Mouse (Mus musculus): ENCODE results near the gene Ntng1.

Gene Ntng1

GRCm38 (mm10) chr3:110055433-110055832 is 88.4 kb downstream of the Ntng1 start:
- no peak for DNase-seq (ENCODE audit: low read depth, low spot score)

- no peak for DNase-seq (ENCODE audit: low read depth, low spot score)
Measured at GRCm38 (mm10) chr3:110054125-110054524, 89.7 kb downstream of the Ntng1 start.

- no peak for DNase-seq (ENCODE audit: low read depth, low spot score)
Measured at GRCm38 (mm10) chr3:110048152-110048551, 95.7 kb downstream of the Ntng1 start.

GRCm38 (mm10) chr3:110046750-110047149 is 97.1 kb downstream of the Ntng1 start:
- no peak for DNase-seq (ENCODE audit: low read depth, low spot score)

GRCm38 (mm10) chr3:110044209-110044608 is 99.6 kb downstream of the Ntng1 start:
- no peak for DNase-seq (ENCODE audit: low read depth, low spot score)

- no peak for DNase-seq (ENCODE audit: low read depth, low spot score)
Measured at GRCm38 (mm10) chr3:110043641-110044187, 100.1 kb downstream of the Ntng1 start.

GRCm38 (mm10) chr3:110022783-110023599 is 120.8 kb downstream of the Ntng1 start:
- DNase-seq (ENCODE audit: low read depth, low spot score) = no peak

GRCm38 (mm10) chr3:110010870-110011626 is 132.8 kb downstream of the Ntng1 start:
- DNase-seq (ENCODE audit: low read depth, low spot score) = no peak

- DNase-seq (ENCODE audit: low read depth, low spot score) = no peak
Measured at GRCm38 (mm10) chr3:110010441-110010840, 133.4 kb downstream of the Ntng1 start.

- no peak for DNase-seq (ENCODE audit: low read depth, low spot score)
Measured at GRCm38 (mm10) chr3:110000349-110000748, 143.5 kb downstream of the Ntng1 start.

GRCm38 (mm10) chr3:109995663-109996024 is 148.2 kb downstream of the Ntng1 start:
- no peak for DNase-seq (ENCODE audit: low read depth, low spot score)

- no peak for DNase-seq (ENCODE audit: low read depth, low spot score)
Measured at GRCm38 (mm10) chr3:109994978-109995662, 148.7 kb downstream of the Ntng1 start.

- DNase-seq (ENCODE audit: low read depth, low spot score) = no peak
Measured at GRCm38 (mm10) chr3:109984086-109984485, 159.7 kb downstream of the Ntng1 start.

- DNase-seq (ENCODE audit: low read depth, low spot score) = no peak
Measured at GRCm38 (mm10) chr3:109977614-109978013, 166.2 kb downstream of the Ntng1 start.

- no peak for DNase-seq (ENCODE audit: low read depth, low spot score)
Measured at GRCm38 (mm10) chr3:109975106-109975505, 168.7 kb downstream of the Ntng1 start.

- DNase-seq (ENCODE audit: low read depth, low spot score) = no peak
Measured at GRCm38 (mm10) chr3:109971465-109971864, 172.3 kb downstream of the Ntng1 start.

- DNase-seq (ENCODE audit: low read depth, low spot score) = no peak
Measured at GRCm38 (mm10) chr3:109970181-109970580, 173.6 kb downstream of the Ntng1 start.

GRCm38 (mm10) chr3:109962631-109963030 is 181.2 kb downstream of the Ntng1 start:
- DNase-seq (ENCODE audit: low read depth, low spot score) = no peak

GRCm38 (mm10) chr3:109942960-109943359 is 200.9 kb downstream of the Ntng1 start:
- DNase-seq (ENCODE audit: low read depth, low spot score) = no peak

GRCm38 (mm10) chr3:109937634-109938033 is 206.2 kb downstream of the Ntng1 start:
- DNase-seq (ENCODE audit: low read depth, low spot score) = no peak

- no peak for DNase-seq (ENCODE audit: low read depth, low spot score)
Measured at GRCm38 (mm10) chr3:109936275-109936674, 207.5 kb downstream of the Ntng1 start.

GRCm38 (mm10) chr3:109932261-109932660 is 211.6 kb downstream of the Ntng1 start:
- DNase-seq (ENCODE audit: low read depth, low spot score) = no peak
